Mouse (Mus musculus) left cerebral cortex, adult 8-10 months (tissue): ENCODE data around the gene Fam131b. TPM values are rescaled to one million over a fixed set of nuclear protein-coding genes. Genes with fewer than 3 reads are reported as not detected.

ENCODE experiments used
- DNase-seq, 2 experiments: peaks; one replicate each; pipeline ENCODE4 v3.0.0; 2022; ENCODE audit warnings: low spot score in 2 of 2
- total RNA-seq, 4 experiments: library from RNA; stranded (reverse); gene quantifications; 2 replicates each; pipeline ENCODE4 v1.2.4; 2022

Gene Fam131b
- total RNA-seq, 4 experiments from 2014 or later = 112 to 128 (median 121) TPM

GRCm38 (mm10) chr6:42328757-42329156 is 4.3 kb upstream of the Fam131b start:
- DNase-seq = no peak

- no peak for DNase-seq
These were observed 2.1 kb upstream of the Fam131b start for GRCm38 (mm10) chr6:42326509-42326908.

GRCm38 (mm10) chr6:42325268-42325609 is 796 bp upstream of the Fam131b start:
- DNase-seq = peak; percentile 73 to 85

GRCm38 (mm10) chr6:42324067-42324481 is 369 bp downstream of the Fam131b start:
- DNase-seq = no peak

- no peak for DNase-seq
These were observed 924 bp downstream of the Fam131b start for GRCm38 (mm10) chr6:42323371-42324066.

- DNase-seq = no peak
These were observed 6.2 kb downstream of the Fam131b start for GRCm38 (mm10) chr6:42318293-42318692.

- no peak for DNase-seq
These were observed 13.9 kb downstream of the Fam131b start for GRCm38 (mm10) chr6:42310427-42311053.

GRCm38 (mm10) chr6:42309816-42310378 is 14.5 kb downstream of the Fam131b start:
- no peak for DNase-seq

GRCm38 (mm10) chr6:42299362-42299761 is 25.1 kb downstream of the Fam131b start:
- no peak for DNase-seq

GRCm38 (mm10) chr6:42295549-42296094 is 28.8 kb downstream of the Fam131b start:
- no peak for DNase-seq

GRCm38 (mm10) chr6:42293327-42293726 is 31.1 kb downstream of the Fam131b start:
- DNase-seq = no peak

GRCm38 (mm10) chr6:42287562-42287961 is 36.9 kb downstream of the Fam131b start:
- no peak for DNase-seq

GRCm38 (mm10) chr6:42286448-42286847 is 38.0 kb downstream of the Fam131b start, which contains the start of gene Clcn1:
Clcn1 (plus strand) TSS chr6:42286685.
- DNase-seq = no peak

- DNase-seq = no peak
These were observed 41.4 kb downstream of the Fam131b start for GRCm38 (mm10) chr6:42282865-42283528.

GRCm38 (mm10) chr6:42276151-42276550 is 48.3 kb downstream of the Fam131b start:
- no peak for DNase-seq

GRCm38 (mm10) chr6:42270817-42271216 is 53.6 kb downstream of the Fam131b start:
- DNase-seq = no peak

GRCm38 (mm10) chr6:42265391-42266330 is 58.8 kb downstream of the Fam131b start:
- no peak for DNase-seq
